Mouse (Mus musculus) ZHBTc4 (cell line): ENCODE data around the gene Aes.
A peak's percentile ranks its signal among the peaks of the same experiment; 100 is the strongest.

Experiments
- DNase-seq: peaks from one replicate; pipeline ENCODE4 v3.0.0-alpha.2; 2011; ENCODE audit warnings: low read depth, low spot score

Gene Aes

DNA sequence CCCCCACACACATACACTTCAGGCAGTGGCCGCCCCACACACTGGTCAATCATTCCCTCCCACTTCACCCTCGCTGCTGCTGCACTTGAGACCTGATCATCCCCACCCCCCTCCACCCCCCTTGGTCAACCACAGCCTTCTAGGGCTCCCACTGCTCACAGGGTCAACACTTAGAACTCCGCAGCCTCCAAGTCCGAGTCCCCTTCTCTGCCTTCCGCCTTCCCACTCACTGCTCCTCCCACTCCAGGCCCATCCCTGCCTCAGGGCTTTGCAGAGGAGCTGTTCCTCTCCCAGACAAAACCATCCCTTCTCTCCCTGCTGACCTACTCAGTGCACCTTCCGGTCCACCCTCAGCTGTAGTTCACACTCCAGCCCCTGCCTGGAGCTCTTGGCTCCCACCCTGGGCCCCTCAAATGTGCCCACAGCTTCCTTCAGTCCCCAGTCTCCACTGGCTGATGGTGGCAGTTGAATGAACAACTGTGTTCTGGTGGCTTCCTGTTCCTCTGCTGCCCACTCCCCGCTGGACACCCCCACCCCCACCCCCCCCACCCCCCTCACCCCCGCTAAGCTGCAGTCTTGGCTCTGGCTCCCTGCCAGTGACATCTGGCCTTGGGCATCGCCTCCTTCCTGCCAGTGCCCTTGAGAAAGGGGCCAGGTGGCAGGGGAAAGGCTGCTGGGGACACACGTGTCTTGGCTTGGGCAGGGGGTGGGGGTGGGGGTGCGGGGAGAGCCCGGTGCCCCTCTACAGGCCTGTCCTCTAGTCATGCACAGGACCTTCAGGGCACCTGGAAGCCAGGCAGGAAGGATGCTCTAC is 38.1 kb downstream of the Aes start:
- DNase-seq, result peak; percentile 62

DNA sequence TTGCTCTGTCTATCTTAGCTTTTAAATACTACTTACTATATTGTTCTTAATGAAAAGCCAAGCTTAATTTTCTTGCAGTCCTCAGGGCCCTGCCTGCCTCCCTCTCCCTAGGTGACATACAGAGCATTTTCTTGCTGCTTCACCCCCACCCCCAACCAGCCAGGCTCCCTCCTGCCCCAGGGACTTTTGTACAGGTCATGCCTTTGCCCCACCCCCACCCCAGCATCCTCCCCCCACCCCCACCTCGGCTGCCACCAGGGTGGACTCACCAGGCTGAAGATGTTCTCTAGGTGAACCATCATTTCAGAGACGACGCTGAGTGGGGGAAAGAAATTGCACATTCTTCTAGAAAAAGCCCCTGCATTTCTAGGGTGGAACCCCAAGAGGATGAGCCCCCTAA is 39.1 kb downstream of the Aes start:
- no peak for DNase-seq

DNA sequence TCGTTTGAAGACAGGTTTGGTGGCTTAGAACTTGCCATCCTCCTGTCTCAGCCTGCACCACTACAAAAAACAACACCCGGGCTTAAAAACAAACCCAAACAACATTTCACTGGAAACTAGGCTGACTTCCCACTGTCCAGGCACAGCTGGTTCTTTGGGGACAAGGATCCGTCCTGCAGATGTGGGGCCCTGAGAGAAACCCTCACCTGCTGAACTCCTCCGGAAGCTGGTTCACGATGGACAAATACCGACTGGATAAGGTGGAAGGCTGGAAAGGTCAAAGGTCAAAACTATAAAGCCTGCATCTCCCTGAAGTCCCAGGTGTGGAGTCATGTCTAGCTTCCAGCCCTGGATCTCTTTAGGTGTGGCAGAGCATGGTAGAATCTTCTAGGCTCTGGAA is 39.6 kb downstream of the Aes start:
- no peak for DNase-seq

DNA sequence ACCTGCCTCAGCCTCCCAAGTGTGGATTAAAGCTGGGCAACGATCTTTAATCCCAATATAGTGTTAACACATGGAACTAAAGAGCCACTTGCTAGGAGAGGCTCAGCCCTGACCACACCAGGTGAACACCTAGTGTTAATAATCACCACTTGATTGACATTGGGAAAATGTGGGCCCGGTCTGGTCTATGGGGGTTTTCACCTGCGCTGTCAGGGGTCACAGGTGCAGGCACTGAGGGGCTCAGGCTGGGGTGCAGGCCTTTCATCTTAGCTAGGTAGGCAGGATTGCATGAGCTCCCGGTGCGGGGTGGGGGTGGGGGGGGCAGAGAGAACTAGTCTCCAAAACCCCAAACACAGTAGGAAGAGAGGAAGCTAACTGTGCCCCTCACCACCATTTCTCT is 40.3 kb downstream of the Aes start:
- DNase-seq, result no peak

DNA sequence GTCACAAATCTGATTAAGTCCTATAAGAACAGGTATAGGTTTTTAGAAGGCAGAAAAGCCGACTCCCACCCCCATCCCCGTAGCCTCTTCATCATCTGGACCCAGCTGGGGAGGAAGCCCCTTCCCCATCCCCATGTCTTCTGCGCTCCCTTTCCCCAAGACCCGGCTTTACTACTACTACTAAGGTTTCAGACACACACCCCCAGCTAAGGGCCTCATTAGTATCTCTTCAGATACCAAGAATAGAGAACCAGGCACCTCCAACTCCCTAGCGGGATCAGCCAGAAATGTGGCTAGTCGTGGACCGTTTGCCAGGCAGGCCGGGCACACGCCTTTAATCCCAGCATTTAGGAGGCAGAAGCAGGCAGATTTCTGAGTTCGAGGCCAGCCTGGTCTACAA is 40.8 kb downstream of the Aes start:
- no peak for DNase-seq

DNA sequence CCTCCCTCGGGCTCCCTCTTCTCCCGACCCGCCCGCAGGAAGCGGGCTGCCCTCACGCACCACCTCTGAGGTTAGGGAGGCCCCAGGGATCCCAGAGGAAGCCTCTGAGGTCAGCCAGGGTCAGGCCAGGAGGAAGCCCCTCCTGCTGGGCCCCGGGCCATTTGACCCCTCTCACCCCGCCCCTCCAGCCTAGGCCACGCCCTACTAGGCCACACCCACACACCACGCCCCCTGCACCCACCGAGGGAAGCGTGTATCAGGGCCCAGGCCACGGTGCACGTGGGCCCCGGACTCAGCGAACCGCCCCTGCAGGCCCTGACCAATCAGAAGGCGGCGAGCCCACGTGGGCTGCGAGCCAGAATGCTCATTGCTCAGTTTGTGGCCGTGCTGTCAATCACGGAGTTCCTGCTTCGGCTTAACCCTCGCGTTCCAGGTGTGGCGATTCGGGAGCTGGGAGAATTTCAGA is 41.5 kb downstream of the Aes start, which contains the start of gene Tle6:
Tle6 (minus strand) TSS at position 336 of the 466 bp plus-strand sequence.
- DNase-seq, result peak; percentile 100

DNA sequence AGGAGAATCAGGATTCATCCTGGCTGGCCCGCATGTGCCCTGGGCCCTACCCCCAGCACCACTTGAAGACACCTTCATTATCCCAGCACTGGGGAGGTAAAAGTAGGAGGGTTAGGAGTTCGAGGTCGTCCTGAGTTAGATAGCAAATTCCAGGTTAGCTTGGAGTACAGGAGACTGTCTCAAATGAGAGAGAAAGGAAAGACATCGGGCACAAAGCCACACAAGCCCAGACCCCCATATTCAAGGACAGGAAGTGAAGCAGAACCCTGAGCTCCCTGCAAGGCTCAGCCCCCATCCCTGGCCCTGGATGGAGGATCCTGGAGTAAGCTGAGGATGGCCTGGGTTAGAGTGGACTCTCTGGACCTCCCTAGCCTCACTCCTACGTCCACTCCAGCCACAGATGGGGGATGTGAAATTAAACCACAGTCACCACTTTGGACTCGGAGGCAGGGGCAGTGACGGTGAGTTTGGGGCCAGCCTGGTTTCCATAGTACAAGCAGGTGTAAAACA is 42.2 kb downstream of the Aes start:
- no peak for DNase-seq

DNA sequence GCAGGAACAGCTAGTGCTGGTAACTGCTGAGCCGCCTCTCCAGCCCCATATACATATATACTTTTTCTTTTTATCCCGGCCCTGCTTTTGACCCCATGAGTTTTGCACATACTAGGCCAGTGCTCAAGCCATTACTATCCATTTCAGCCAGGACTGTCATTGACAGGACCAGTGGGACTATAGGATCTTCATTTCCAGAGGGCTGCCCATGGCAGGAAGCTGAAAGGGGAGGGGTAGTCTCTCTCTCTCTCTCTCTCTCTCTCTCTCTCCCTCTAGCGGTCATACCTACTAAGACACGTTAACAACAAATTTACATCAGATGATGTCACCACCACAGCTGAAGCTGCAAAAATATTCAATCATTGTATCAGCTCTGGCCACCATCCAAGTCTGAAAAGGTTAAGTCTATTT is 43.5 kb downstream of the Aes start:
- DNase-seq, result peak; percentile 76

DNA sequence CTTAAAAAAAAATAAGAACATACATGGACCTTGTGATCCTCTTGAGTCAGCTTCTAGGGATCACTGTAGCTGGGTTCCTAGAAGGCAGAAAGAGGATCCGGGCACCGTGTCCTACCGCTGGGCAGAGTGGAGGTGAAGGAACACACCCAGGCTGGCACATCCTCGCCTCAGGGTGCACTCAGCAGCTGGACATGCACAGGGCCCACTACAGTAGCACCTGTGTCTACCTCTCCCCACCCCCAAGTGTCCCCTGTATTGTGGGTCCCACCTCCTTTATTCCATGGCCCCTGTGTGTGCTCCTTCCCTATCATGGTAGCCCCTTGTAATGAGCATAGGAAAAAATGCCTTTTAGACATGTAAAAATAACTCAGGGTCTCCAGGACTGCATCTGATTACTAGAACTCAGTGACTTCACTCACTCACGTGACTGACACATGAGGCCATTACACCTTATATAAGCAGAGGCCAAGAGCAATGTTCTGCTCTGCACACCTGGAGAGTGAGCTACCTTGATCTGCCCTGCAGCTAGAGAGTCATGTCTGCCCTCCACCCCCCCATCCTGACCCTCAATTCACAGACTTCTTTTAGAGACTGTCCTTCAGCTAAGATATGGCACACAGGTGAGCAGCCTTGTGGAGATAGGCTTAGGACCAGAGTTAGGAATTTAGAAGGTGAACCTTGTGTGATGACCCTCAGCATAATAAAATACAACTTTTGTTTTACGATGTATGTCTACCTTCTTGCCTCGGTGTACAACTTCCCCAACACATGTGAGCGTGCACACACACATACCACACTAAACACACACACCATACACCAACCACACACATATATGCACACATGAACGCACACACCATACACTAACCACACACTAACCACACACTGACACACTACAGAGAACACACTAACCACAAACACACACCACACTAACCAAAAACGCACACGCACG is 45.0 kb downstream of the Aes start:
- no peak for DNase-seq

DNA sequence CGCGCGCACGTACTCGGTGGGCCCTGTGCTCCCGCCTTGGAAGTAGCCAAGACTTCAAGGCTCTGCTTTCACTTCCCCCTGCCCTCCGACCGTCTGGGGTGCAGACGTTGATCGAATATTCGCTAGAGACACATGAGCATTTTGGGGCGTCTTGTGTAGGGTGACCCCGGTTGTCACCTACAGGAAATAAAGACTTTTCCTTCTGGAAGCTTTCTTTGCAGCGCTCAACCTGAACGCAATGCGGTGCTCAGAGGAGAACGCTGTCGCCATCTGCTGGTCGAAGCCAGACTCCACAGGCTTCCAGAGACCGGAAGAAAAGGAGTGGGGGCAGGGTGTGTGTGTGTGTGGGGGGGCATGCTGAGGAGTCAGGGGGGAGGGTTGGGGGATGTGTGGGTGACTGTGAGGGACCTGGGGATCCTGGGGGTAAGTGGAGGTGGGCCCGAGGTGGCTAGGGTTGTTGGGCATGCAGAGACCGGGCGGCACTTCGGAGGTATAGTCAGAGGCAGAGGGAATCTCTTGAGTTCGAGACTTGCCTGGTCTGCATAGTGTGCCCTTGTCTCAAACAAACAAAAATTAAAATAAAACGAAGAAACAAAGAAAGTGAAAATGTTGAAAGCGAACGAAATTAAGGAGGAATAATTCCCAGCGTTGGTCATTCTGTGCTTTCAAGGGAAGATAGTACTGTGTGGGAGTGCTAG is 45.8 kb downstream of the Aes start:
- DNase-seq, result peak; percentile 90

DNA sequence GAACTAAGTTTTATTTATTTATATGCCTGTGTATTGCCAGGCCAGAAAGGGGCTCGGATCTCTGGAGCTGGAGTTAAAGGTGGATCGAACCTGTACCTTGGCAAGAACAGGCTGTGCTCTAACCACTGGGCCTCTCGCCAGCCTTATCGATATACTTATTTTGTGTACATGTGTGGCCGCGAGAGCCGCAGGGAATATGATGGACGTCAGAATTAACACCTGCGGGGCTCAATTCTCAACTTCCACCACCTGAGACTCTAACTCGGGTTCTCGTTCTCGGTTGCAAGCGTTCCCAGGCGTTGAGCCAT is 46.3 kb downstream of the Aes start:
- DNase-seq, result no peak

DNA sequence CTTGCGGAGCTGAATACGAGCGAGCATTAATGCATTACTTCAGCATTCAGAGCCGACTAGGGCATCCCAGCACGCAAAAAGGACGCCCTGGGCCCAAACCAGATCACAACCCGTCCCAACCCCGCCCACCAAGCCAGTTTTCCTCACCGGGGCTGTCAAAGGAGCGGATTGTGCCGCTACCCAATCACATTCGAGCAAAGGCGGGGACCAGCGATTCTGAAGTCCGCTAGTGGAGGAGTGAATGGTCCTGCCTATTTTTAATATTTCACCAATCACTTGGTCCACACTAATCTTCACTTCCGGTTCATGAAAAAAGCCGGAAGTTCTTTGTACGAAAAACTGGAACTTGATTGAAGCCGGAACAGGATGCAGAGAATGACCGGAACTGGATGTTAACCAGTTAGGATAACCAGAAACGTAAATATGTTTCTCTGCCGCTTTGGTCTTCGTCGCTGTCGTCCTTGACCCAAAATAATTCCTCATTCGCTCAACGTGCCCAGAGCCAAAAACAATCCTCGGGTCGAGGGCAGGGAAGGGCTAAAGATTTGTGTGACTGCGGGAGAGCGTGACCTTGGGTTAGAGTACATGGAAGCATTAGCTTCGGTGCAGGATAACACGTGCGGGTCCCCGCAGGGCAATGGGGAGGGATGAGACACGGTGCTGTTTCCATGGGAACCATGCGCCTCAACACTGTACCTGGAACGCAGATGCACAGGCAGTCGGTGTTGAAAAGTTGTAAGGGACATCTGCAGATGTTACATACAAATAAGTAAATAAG is 46.9 kb downstream of the Aes start, which contains the start of gene BC025920:
BC025920 (plus strand) TSS at position 297 of the 778 bp plus-strand sequence.
- DNase-seq, result peak; percentile 98

DNA sequence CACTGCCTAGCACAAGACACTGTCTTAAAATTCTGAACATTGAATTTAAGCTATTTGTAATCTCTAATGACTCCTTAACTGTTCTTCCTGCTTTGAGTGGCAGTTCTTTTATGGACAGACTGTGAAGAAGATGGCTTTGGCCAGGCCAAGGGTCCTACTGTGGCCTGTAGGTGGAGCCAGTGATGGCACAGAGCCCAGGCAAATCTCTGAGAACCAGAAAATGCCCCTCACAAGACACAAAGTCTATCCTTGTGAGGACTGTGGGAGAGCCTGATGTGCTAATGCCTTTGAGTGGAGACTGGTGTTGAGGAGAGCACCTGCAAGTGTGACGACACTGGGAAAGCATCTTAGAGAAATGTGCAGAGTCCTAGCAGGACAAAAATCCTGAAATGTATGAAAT is 49.0 kb downstream of the Aes start:
- no peak for DNase-seq

DNA sequence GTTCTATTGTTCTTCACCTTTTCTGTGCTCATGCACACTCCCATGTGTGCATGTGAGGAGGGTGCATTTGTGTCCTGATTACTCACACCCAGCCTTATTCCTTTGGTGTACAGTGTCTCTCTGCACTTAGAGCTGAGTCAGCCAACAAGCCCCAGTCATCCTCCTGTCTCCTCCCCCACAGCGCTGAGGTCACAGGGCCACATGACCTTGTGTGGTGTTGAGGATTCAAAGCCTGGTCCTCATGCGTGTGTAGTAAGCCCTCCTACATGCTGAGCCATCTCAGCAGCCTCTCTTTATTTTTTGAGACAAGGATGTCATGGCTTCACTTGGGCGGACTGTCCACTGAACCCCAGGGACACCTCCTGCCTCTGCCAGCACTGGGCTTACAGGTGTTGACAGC is 53.5 kb downstream of the Aes start:
- DNase-seq, result peak; percentile 72

DNA sequence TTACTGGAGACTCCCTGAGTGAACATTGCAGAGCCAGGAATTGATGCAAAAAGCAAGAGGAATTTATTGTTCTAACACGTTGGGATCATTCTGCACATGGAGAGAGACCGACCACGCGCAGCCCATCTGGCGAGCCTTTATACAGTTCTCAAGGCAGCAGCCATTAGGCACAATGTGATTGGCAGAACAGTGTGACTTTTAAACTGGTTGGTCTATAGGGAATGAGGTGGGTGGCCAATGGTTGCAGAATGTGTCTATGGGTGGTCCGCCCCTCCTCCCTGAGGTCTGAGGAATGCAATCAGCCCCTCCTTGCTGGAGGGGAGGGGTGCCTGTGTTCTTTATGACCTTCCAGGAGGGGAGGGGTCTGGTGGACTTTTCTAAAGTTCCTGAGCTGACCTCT is 56.2 kb downstream of the Aes start:
- peak; percentile 94 for DNase-seq
